In the genomic region with DNA sequence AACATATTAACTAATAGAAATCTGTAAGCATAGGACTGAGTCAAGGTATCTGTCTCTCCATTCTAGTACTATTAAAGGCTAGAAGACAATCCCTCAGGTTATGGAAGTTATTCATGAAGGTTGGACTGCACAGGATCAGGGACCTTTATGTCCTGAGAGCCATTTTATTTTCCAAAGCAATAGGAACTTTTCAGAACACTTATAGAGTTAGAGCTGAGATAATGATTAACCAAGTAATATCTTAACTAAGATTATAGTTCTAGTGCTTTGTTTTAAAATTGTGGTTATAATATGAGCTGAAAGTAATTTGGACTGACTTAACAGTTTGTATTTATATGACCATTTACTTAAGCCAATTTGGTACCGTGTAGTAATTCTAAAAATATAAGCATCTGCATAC, we compare ENCODE assay signal across 31 mouse cellular contexts.
"Had no signal": no experiment of that assay in that cellular context is flagged by ENCODE, and none has a peak within 500 bp of the region (broad histone marks: within the 10 kb centered on the region; RNA-seq: fewer than 3 reads in every experiment).

No protein-coding gene starts in this region.

- H3K4me1 ChIP-seq: limb, embryonic 10.5 days; limb, embryonic 12.5 days; limb, embryonic 13.5 days; limb, embryonic 15.5 days; liver, embryonic 12.5 days; liver, embryonic 13.5 days; liver, embryonic 15.5 days; megakaryocyte, embryonic 14.5 days; midbrain, embryonic 12.5 days; midbrain, embryonic 13.5 days; midbrain, embryonic 15.5 days; neural tube, embryonic 12.5 days had no signal

- H3K9me3 ChIP-seq: limb, embryonic 10.5 days; limb, embryonic 12.5 days; limb, embryonic 13.5 days; limb, embryonic 15.5 days; liver, embryonic 12.5 days; liver, embryonic 13.5 days; liver, embryonic 15.5 days; lung, embryonic 15.5 days; megakaryocyte, embryonic 14.5 days; midbrain, embryonic 10.5 days; midbrain, embryonic 12.5 days; midbrain, embryonic 13.5 days; midbrain, embryonic 15.5 days; neural tube, embryonic 12.5 days had no signal

- H3K27ac ChIP-seq: limb, embryonic 10.5 days; limb, embryonic 12.5 days; limb, embryonic 13.5 days; limb, embryonic 15.5 days; liver, embryonic 12.5 days; liver, embryonic 13.5 days; liver, embryonic 14.5 days; liver, embryonic 15.5 days; lung, embryonic 15.5 days; macrophage; midbrain, embryonic 10.5 days; midbrain, embryonic 12.5 days; midbrain, embryonic 13.5 days; midbrain, embryonic 15.5 days; neural tube, embryonic 12.5 days had no signal

- H3K9ac ChIP-seq: limb, embryonic 12.5 days; limb, embryonic 13.5 days; limb, embryonic 15.5 days; liver, embryonic 12.5 days; liver, embryonic 13.5 days; liver, embryonic 14.5 days; liver, embryonic 15.5 days; liver, postnatal 0 days; lung, embryonic 14.5 days; lung, embryonic 15.5 days; midbrain, embryonic 12.5 days; midbrain, embryonic 13.5 days; midbrain, embryonic 15.5 days; neural tube, embryonic 12.5 days had no signal

- H3K27me3 ChIP-seq: limb, embryonic 12.5 days; limb, embryonic 13.5 days; limb, embryonic 15.5 days; liver, embryonic 12.5 days; liver, embryonic 13.5 days; liver, embryonic 15.5 days; lung, embryonic 15.5 days; megakaryocyte, embryonic 14.5 days; midbrain, embryonic 12.5 days; midbrain, embryonic 13.5 days; midbrain, embryonic 15.5 days; neural tube, embryonic 12.5 days had no signal

- DNase-seq: left cerebral cortex, postnatal 4 days; liver; liver, embryonic 13.5 days; liver, postnatal 0 days; lung, adult 18-20 months; lung, adult 2 months; lung, embryonic 14.5 days; lung, postnatal 10 days; lung, postnatal 14 days; lung, postnatal 36 days; lung, postnatal 4 days; midbrain, embryonic 14.5 days had no signal

- H3K4me2 ChIP-seq: limb, embryonic 12.5 days; limb, embryonic 13.5 days; limb, embryonic 15.5 days; liver, embryonic 12.5 days; liver, embryonic 13.5 days; liver, embryonic 15.5 days; lung, embryonic 14.5 days; lung, embryonic 15.5 days; midbrain, embryonic 11.5 days; midbrain, embryonic 12.5 days; midbrain, embryonic 13.5 days; midbrain, embryonic 15.5 days; neural tube, embryonic 12.5 days had no signal

- H3K36me3 ChIP-seq: limb, embryonic 10.5 days; limb, embryonic 12.5 days; limb, embryonic 13.5 days; limb, embryonic 15.5 days; liver, embryonic 12.5 days; liver, embryonic 13.5 days; liver, embryonic 15.5 days; lung, embryonic 15.5 days; midbrain, embryonic 10.5 days; midbrain, embryonic 12.5 days; midbrain, embryonic 13.5 days; midbrain, embryonic 15.5 days; neural tube, embryonic 12.5 days had no signal

- ATAC-seq: liver, embryonic 12.5 days; liver, postnatal 0 days; lung, postnatal 0 days; midbrain, embryonic 13.5 days; midbrain, embryonic 15.5 days; midbrain, embryonic 16.5 days had no signal

- H3K4me3 ChIP-seq: limb, embryonic 10.5 days; limb, embryonic 12.5 days; limb, embryonic 13.5 days; limb, embryonic 15.5 days; liver, embryonic 12.5 days; liver, embryonic 13.5 days; liver, embryonic 15.5 days; lung, embryonic 15.5 days; megakaryocyte, embryonic 14.5 days; midbrain, embryonic 10.5 days; midbrain, embryonic 12.5 days; midbrain, embryonic 13.5 days; midbrain, embryonic 15.5 days; myocyte; neural tube, embryonic 12.5 days had no signal
